Mouse (Mus musculus) lung, postnatal 0 days (tissue): ENCODE results near the gene Zfp638. TPM values are rescaled to one million over a fixed set of nuclear protein-coding genes. Genes with fewer than 3 reads are reported as not detected.

Experiments used
- ATAC-seq: fragments of 200-750 bp; cut with Nextera tagmentation; 2 replicates; pipeline ENCODE4 v1.8.0; 2017; ENCODE audit warnings: moderate library complexity
- DNase-seq: peaks from one replicate; pipeline ENCODE4 v3.0.0-alpha.2; 2016; ENCODE audit warnings: low spot score
- H3K27ac ChIP-seq: fragments of 300-500 bp; sonication (generic); 2 replicates; pipeline ENCODE4 v1.5.1; 2014; ENCODE audit warnings: antibody characterized with exemption, mild to moderate bottlenecking, low read length, mixed read lengths
- H3K27me3 ChIP-seq: fragments of 300-500 bp; sonication (generic); replicated peaks from 2 replicates; pipeline ENCODE4 v1.6.1; 2014; ENCODE audit warnings: low read length, mixed read lengths; ENCODE audit not compliant: insufficient read depth
- H3K36me3 ChIP-seq: fragments of 300-500 bp; sonication (generic); 2 replicates; pipeline ENCODE4 v1.6.1; 2014; ENCODE audit warnings: low read length, mixed read lengths; ENCODE audit not compliant: insufficient read depth
- H3K4me1 ChIP-seq: fragments of 300-500 bp; sonication (generic); 2 replicates; pipeline ENCODE4 v1.6.1; 2014; ENCODE audit warnings: antibody characterized with exemption, low read depth, low read length, mixed read lengths; ENCODE audit not compliant: insufficient read depth
- H3K4me2 ChIP-seq: fragments of 300-500 bp; sonication (generic); replicated peaks from 2 replicates; pipeline ENCODE4 v1.6.1; 2014; ENCODE audit warnings: low read depth, mild to moderate bottlenecking, low read length, moderate library complexity, mixed read lengths
- H3K4me3 ChIP-seq: fragments of 300-500 bp; sonication (generic); 2 replicates; pipeline ENCODE4 v1.5.1; 2014; ENCODE audit warnings: low read depth, low read length
- H3K9ac ChIP-seq: fragments of 300-500 bp; sonication (generic); replicated peaks from 2 replicates; pipeline ENCODE4 v1.6.1; 2014; ENCODE audit warnings: low read depth, mild to moderate bottlenecking
- H3K9me3 ChIP-seq: fragments of 300-500 bp; sonication (generic); 2 replicates; pipeline ENCODE4 v1.6.1; 2016; ENCODE audit warnings: low read length, mixed read lengths
- CTCF ChIP-seq: IDR thresholded peaks from 2 replicates; pipeline ENCODE4 v1.5.1; 2016; ENCODE audit warnings: antibody characterized with exemption, mild to moderate bottlenecking
- EP300 ChIP-seq: IDR thresholded peaks from 2 replicates; pipeline ENCODE4 v1.6.1; 2016; ENCODE audit warnings: antibody characterized with exemption, mild to moderate bottlenecking, control low read depth
- WGBS: fragments of 180-500 bp; shearing (Covaris S2); extraction: QIAGEN DNeasy Blood & Tissue Kit; methylation state at CpG from one replicate; pipeline ENCODE4 v1.1.7; 2014; 5-methylcytosine and 5-hydroxymethylcytosine counted together
- polyA plus RNA-seq: library from polyadenylated mRNA; unstranded; fragments of >200 nt; fragmentation: Nextera tagmentation; extraction: Ambion mirVana; gene quantifications from 2 replicates; pipeline ENCODE4 v1.2.1, GENCODE M21; 2015

Gene Zfp638
- polyA plus RNA-seq, 1 experiment from 2014 or later, result 26.9 TPM

DNA sequence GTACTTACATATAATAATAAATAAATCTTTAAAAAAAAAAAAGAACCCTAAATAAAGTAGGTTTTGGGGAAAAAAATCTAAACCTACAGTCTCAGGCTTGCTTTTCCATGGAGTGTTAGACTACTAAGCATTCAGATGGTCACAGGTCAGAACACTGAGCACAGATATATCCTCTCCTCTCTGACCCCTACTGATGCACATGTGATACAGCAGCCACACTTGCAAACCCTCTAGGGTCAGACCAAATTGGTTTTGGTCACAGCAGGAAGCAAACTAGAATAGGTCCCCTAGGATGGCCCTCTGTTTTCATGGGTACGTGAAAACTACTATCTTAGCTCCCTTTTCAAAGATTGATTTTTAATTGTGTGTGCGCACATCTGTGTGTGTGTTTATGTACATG, 30.1 kb upstream of the Zfp638 start:
- Histone ChIP-seq H3K36me3 (no peaks in the 10 kb centered on the region), H3K4me2 (no peak overlapping the region), H3K9me3 (no peaks in the 10 kb centered on the region), H3K4me3 (no peak overlapping the region), H3K9ac (no peak overlapping the region), H3K4me1 (no peaks in the 10 kb centered on the region), H3K27ac (no peak overlapping the region), H3K27me3 (no peaks in the 10 kb centered on the region)
- ATAC-seq, result no peak
- DNase-seq, result no peak
- TF ChIP-seq CTCF (no peak), EP300 (no peak)
- 92% methylated on average over 2 of the region's 2 CpGs for WGBS

DNA sequence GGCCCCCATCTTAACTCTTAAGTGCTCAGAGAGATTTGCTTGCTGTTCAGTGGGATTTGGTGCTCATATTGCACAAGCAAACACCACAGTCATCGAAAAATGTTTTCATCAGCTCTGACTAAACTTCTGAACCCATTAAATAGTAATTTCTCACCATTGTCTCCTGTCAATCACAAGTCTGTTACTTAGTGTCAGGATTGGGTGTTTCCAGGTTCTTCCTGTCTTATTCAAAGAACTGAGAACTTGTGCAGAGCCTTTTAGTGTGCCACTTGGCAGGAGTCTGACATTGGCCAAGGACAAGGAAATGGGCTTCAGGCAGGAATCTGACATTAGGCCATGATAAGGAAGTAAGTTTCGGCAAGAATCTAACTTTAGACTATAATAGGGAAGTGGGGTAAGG, 28.9 kb upstream of the Zfp638 start:
- no peak overlapping the region for H3K9ac ChIP-seq
- H3K36me3 ChIP-seq, result no peaks in the 10 kb centered on the region
- 58% methylated on average over 2 of the region's 2 CpGs for WGBS
- no peak for ATAC-seq
- no peak overlapping the region for H3K4me3 ChIP-seq
- H3K9me3 ChIP-seq, result no peaks in the 10 kb centered on the region
- no peaks in the 10 kb centered on the region for H3K4me1 ChIP-seq
- TF ChIP-seq CTCF, result no peak
- TF ChIP-seq EP300, result no peak
- no peak for DNase-seq
- H3K27ac ChIP-seq, result no peak overlapping the region
- no peaks in the 10 kb centered on the region for H3K27me3 ChIP-seq
- no peak overlapping the region for H3K4me2 ChIP-seq

GRCm38 (mm10) chr6:83840086-83840485, 26.8 kb upstream of the Zfp638 start:
- ATAC-seq, result peak; percentile 90
- Histone ChIP-seq H3K27me3 (no peaks in the 10 kb centered on the region), H3K4me1 (no peaks in the 10 kb centered on the region), H3K9me3 (no peaks in the 10 kb centered on the region), H3K4me3 (no peak overlapping the region), H3K27ac (no peak overlapping the region), H3K4me2 (no peak overlapping the region), H3K36me3 (no peaks in the 10 kb centered on the region), H3K9ac (no peak overlapping the region)
- WGBS, result 61% methylated on average over 6 of the region's 6 CpGs
- DNase-seq, result peak; percentile 82
- TF ChIP-seq EP300 (no peak), CTCF (no peak)

DNA sequence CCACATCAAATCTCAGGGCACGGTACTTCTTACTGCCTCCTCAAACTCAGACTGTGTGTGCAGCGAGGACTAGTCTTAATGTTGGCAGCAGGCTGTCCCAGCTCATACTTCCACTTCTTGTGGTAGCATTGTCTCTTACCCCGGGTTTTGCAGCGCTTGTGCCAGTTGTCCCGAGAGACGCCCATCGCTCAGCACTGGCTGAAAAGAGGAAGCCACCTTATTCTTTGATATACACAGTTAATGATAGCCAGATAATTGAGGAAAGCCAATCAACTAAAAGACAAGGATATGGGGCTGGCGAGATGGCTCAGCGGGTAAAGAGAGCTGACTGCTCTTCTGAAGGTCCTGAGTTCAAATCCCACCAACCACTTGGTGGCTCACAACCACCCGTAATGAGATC, 22.0 kb upstream of the Zfp638 start:
- Histone ChIP-seq H3K4me2 (no peak overlapping the region), H3K9ac (no peak overlapping the region), H3K4me3 (no peak overlapping the region), H3K4me1 (no peaks in the 10 kb centered on the region), H3K27me3 (no peaks in the 10 kb centered on the region), H3K27ac (no peak overlapping the region), H3K36me3 (no peaks in the 10 kb centered on the region), H3K9me3 (no peaks in the 10 kb centered on the region)
- WGBS, result 81% methylated on average over 10 of the region's 10 CpGs
- DNase-seq (no peak), ATAC-seq (no peak)
- TF ChIP-seq EP300, result no peak
- no peak for TF ChIP-seq CTCF

DNA sequence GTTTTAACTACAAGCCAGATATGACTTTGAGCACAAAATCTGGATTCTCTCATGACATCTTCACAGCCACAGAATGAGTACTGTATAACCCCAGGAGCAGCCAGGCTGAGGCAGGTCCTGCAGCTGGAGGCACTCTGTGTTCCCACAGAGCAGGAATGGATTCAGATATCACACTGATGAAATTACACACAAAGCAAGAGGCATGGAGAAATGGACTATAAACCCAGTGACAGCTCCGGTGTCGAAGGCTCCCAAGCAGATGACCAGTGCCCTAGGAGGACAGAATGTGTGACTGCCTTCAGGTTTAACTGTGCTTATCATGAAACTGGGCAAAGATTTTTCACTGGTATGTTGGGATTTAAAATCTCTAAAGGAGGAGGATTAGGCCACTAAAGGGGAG, 20.8 kb upstream of the Zfp638 start:
- WGBS, result 90% methylated on average over 2 of the region's 2 CpGs
- ATAC-seq (no peak), DNase-seq (no peak)
- no peak overlapping the region for H3K27ac ChIP-seq
- H3K4me1 ChIP-seq, result no peaks in the 10 kb centered on the region
- no peaks in the 10 kb centered on the region for H3K27me3 ChIP-seq
- no peak for TF ChIP-seq CTCF
- TF ChIP-seq EP300, result no peak
- no peak overlapping the region for H3K4me2 ChIP-seq
- H3K9ac ChIP-seq, result no peak overlapping the region
- no peak overlapping the region for H3K4me3 ChIP-seq
- H3K9me3 ChIP-seq, result no peaks in the 10 kb centered on the region
- no peaks in the 10 kb centered on the region for H3K36me3 ChIP-seq

DNA sequence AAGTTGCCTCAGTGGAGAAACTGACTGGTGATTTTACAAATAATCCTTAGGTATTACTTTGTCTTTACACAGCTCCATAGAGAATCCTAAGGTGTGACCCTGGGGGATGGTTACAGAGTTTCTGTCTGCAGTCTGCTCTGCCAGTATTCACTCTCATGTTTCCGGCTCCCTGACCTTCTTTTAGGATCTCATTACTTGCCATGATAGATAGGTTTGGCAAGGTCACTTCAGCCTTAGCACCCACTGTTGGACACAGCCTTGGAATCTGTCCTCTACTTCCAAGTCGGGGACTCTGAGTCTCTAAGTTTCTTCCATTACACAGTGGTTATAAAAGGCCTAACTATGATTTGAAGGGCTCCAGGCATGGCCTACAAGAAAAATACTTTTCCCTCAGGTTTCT, 17.5 kb upstream of the Zfp638 start:
- Histone ChIP-seq H3K4me2 (no peak overlapping the region), H3K9ac (no peak overlapping the region), H3K27me3 (no peaks in the 10 kb centered on the region), H3K27ac (no peak overlapping the region), H3K4me1 (no peaks in the 10 kb centered on the region), H3K9me3 (no peaks in the 10 kb centered on the region), H3K4me3 (no peak overlapping the region), H3K36me3 (no peaks in the 10 kb centered on the region; the same call in 1 of the 2 replicates)
- DNase-seq (no peak), ATAC-seq (no peak)
- WGBS, result 74% methylated on average over 2 of the region's 2 CpGs
- no peak for TF ChIP-seq EP300
- no peak for TF ChIP-seq CTCF

GRCm38 (mm10) chr6:83857476-83857875, 9.4 kb upstream of the Zfp638 start:
- no peaks in the 10 kb centered on the region for H3K4me1 ChIP-seq
- H3K9me3 ChIP-seq, result no peaks in the 10 kb centered on the region
- TF ChIP-seq CTCF, result no peak
- TF ChIP-seq EP300, result no peak
- H3K27ac ChIP-seq, result no peak overlapping the region
- 70% methylated on average over 5 of the region's 5 CpGs for WGBS
- no peak overlapping the region for H3K4me2 ChIP-seq
- H3K27me3 ChIP-seq, result no peaks in the 10 kb centered on the region
- DNase-seq, result no peak
- H3K4me3 ChIP-seq, result no peak overlapping the region
- H3K36me3 ChIP-seq, result no peaks in the 10 kb centered on the region; the same call in 1 of the 2 replicates
- ATAC-seq, result no peak
- H3K9ac ChIP-seq, result no peak overlapping the region
